Mouse (Mus musculus) lung, postnatal 0 days (tissue): Measurements from ENCODE around the gene Catip.

Source experiments
- CTCF ChIP-seq: IDR thresholded peaks from 2 replicates; pipeline ENCODE4 v1.5.1; 2016; ENCODE audit warnings: antibody characterized with exemption, mild to moderate bottlenecking
- EP300 ChIP-seq: IDR thresholded peaks from 2 replicates; pipeline ENCODE4 v1.6.1; 2016; ENCODE audit warnings: antibody characterized with exemption, mild to moderate bottlenecking, control low read depth

GRCm38 (mm10) chr1:74331046-74331681 lies 30.7 kb upstream of the Catip start:
- TF ChIP-seq CTCF (no peak), EP300 (peak; percentile 41; the same call in 1 of the 2 replicates)
